Mouse (Mus musculus) kidney, embryonic 16.5 days (tissue): ENCODE results near the gene Npas2. TPM values are rescaled to one million over a fixed set of nuclear protein-coding genes. Genes with fewer than 3 reads are reported as not detected.

Experiments
- ATAC-seq: fragments of 200-750 bp; cut with Nextera tagmentation; 2 replicates; pipeline ENCODE4 v1.8.0; 2017; ENCODE audit warnings: moderate TSS enrichment; ENCODE audit not compliant: low FRiP score, low TSS enrichment
- H3K27ac ChIP-seq: fragments of 300-500 bp; sonication (generic); 2 replicates; pipeline ENCODE4 v1.5.1; 2014; ENCODE audit warnings: low read length
- H3K27me3 ChIP-seq: fragments of 300-500 bp; sonication (generic); 2 replicates; pipeline ENCODE4 v1.6.1; 2014; ENCODE audit warnings: low read length, control low read depth, mixed read lengths; ENCODE audit not compliant: insufficient read depth
- H3K36me3 ChIP-seq: fragments of 300-500 bp; sonication (generic); 2 replicates; pipeline ENCODE4 v1.6.1; 2014; ENCODE audit warnings: low read length, control low read depth, mixed read lengths; ENCODE audit not compliant: insufficient read depth
- H3K4me1 ChIP-seq: fragments of 300-500 bp; sonication (generic); 2 replicates; pipeline ENCODE4 v1.6.1; 2014; ENCODE audit warnings: low read length, control low read depth, mixed read lengths; ENCODE audit not compliant: insufficient read depth
- H3K4me2 ChIP-seq: fragments of 300-500 bp; sonication (generic); replicated peaks from 2 replicates; pipeline ENCODE4 v1.6.1; 2014; ENCODE audit warnings: low read depth, low read length
- H3K4me3 ChIP-seq: fragments of 300-500 bp; sonication (generic); 2 replicates; pipeline ENCODE4 v1.5.1; 2014; ENCODE audit warnings: mild to moderate bottlenecking, low read length
- H3K9ac ChIP-seq: fragments of 300-500 bp; sonication (generic); replicated peaks from 2 replicates; pipeline ENCODE4 v1.6.1; 2014; ENCODE audit warnings: low read length
- H3K9me3 ChIP-seq: fragments of 300-500 bp; sonication (generic); 2 replicates; pipeline ENCODE4 v1.6.1; 2016; ENCODE audit warnings: low read length, control low read depth
- whole genome bisulfite sequencing: fragments of 180-500 bp; shearing (Covaris S2); extraction: QIAGEN DNeasy Blood & Tissue Kit; methylation state at CpG from one replicate; pipeline ENCODE4 v1.1.7; 2014; 5-methylcytosine and 5-hydroxymethylcytosine counted together
- polyA plus RNA-seq: library from polyadenylated mRNA; unstranded; fragments of >200 nt; fragmentation: Nextera tagmentation; extraction: Ambion mirVana; gene quantifications from 2 replicates; pipeline ENCODE4 v1.2.1, GENCODE M21; 2015

Npas2 gene
- polyA plus RNA-seq, 1 experiment from 2014 or later, result 0.69 TPM

GRCm38 (mm10) chr1:39339455-39339854, 145.9 kb downstream of the Npas2 start:
- Histone ChIP-seq H3K9me3 (no peaks in the 10 kb centered on the region), H3K4me2 (no peak overlapping the region), H3K27ac (no peak overlapping the region), H3K9ac (no peak overlapping the region), H3K4me3 (no peak overlapping the region), H3K36me3 (no peaks in the 10 kb centered on the region), H3K4me1 (no peaks in the 10 kb centered on the region), H3K27me3 (no peaks in the 10 kb centered on the region)
- no peak for ATAC-seq
- 49% methylated on average over 5 of the region's 5 CpGs for WGBS

GRCm38 (mm10) chr1:39340156-39340555, 146.6 kb downstream of the Npas2 start:
- no peak for ATAC-seq
- Histone ChIP-seq H3K27me3 (no peaks in the 10 kb centered on the region), H3K9ac (no peak overlapping the region), H3K4me1 (no peaks in the 10 kb centered on the region), H3K27ac (no peak overlapping the region), H3K36me3 (no peaks in the 10 kb centered on the region), H3K4me3 (no peak overlapping the region), H3K4me2 (no peak overlapping the region), H3K9me3 (no peaks in the 10 kb centered on the region)
- WGBS, result 83% methylated on average over 6 of the region's 6 CpGs

- Histone ChIP-seq H3K4me2 (no peak overlapping the region), H3K9me3 (no peaks in the 10 kb centered on the region), H3K36me3 (no peaks in the 10 kb centered on the region), H3K4me1 (no peaks in the 10 kb centered on the region), H3K27me3 (no peaks in the 10 kb centered on the region), H3K27ac (no peak overlapping the region), H3K9ac (no peak overlapping the region), H3K4me3 (no peak overlapping the region)
- ATAC-seq, result 0 out of 2 replicates have a peak, but pooled peaks have one; percentile 42
- 16% methylated on average over 8 of the region's 8 CpGs for WGBS
Measured at GRCm38 (mm10) chr1:39340647-39341046, 147.1 kb downstream of the Npas2 start.

GRCm38 (mm10) chr1:39341807-39342206, 148.3 kb downstream of the Npas2 start:
- no peak overlapping the region for H3K9ac ChIP-seq
- ATAC-seq, result no peak
- 83% methylated on average over 4 of the region's 4 CpGs for WGBS
- no peak overlapping the region for H3K4me2 ChIP-seq
- no peaks in the 10 kb centered on the region for H3K27me3 ChIP-seq
- no peaks in the 10 kb centered on the region for H3K9me3 ChIP-seq
- H3K4me3 ChIP-seq, result no peak overlapping the region
- no peaks in the 10 kb centered on the region for H3K36me3 ChIP-seq
- H3K27ac ChIP-seq, result no peak overlapping the region
- H3K4me1 ChIP-seq, result no peaks in the 10 kb centered on the region

- H3K9ac ChIP-seq, result no peak overlapping the region
- no peak overlapping the region for H3K4me2 ChIP-seq
- H3K27me3 ChIP-seq, result no peaks in the 10 kb centered on the region
- WGBS, result 77% methylated on average over 5 of the region's 5 CpGs
- no peak for ATAC-seq
- H3K27ac ChIP-seq, result no peak overlapping the region
- H3K4me1 ChIP-seq, result no peaks in the 10 kb centered on the region
- no peak overlapping the region for H3K4me3 ChIP-seq
- H3K36me3 ChIP-seq, result no peaks in the 10 kb centered on the region
- H3K9me3 ChIP-seq, result no peaks in the 10 kb centered on the region
Measured at GRCm38 (mm10) chr1:39343242-39343641, 149.7 kb downstream of the Npas2 start.

- H3K27ac ChIP-seq, result no peak overlapping the region
- H3K36me3 ChIP-seq, result no peaks in the 10 kb centered on the region
- no peaks in the 10 kb centered on the region for H3K4me1 ChIP-seq
- 71% methylated on average over 21 of the region's 21 CpGs for WGBS
- no peaks in the 10 kb centered on the region for H3K27me3 ChIP-seq
- H3K4me3 ChIP-seq, result no peak overlapping the region
- no peak overlapping the region for H3K4me2 ChIP-seq
- ATAC-seq, result no peak
- no peak overlapping the region for H3K9ac ChIP-seq
- H3K9me3 ChIP-seq, result no peaks in the 10 kb centered on the region
Measured at GRCm38 (mm10) chr1:39344981-39345600, 151.6 kb downstream of the Npas2 start.

GRCm38 (mm10) chr1:39349001-39349400, 155.5 kb downstream of the Npas2 start:
- no peak for ATAC-seq
- Histone ChIP-seq H3K36me3 (no peaks in the 10 kb centered on the region), H3K9me3 (no peaks in the 10 kb centered on the region), H3K4me1 (no peaks in the 10 kb centered on the region), H3K4me3 (no peak overlapping the region), H3K9ac (no peak overlapping the region), H3K27ac (no peak overlapping the region), H3K4me2 (no peak overlapping the region), H3K27me3 (no peaks in the 10 kb centered on the region)
- 77% methylated on average over 1 of the region's 1 CpGs for WGBS

GRCm38 (mm10) chr1:39349427-39349826, 155.9 kb downstream of the Npas2 start:
- ATAC-seq, result no peak
- Histone ChIP-seq H3K9me3 (no peaks in the 10 kb centered on the region), H3K27ac (no peak overlapping the region), H3K4me2 (no peak overlapping the region), H3K27me3 (no peaks in the 10 kb centered on the region), H3K36me3 (no peaks in the 10 kb centered on the region), H3K9ac (no peak overlapping the region), H3K4me1 (no peaks in the 10 kb centered on the region), H3K4me3 (no peak overlapping the region)
- WGBS, result 78% methylated on average over 7 of the region's 7 CpGs

GRCm38 (mm10) chr1:39361754-39362514, 168.4 kb downstream of the Npas2 start:
- peak; percentile 67; the same call in 1 of the 2 replicates for ATAC-seq
- Histone ChIP-seq H3K27me3 (no peaks in the 10 kb centered on the region), H3K4me2 (peak overlapping the region; percentile 54), H3K9ac (no peak overlapping the region), H3K27ac (no peak overlapping the region), H3K4me3 (peak overlapping the region; percentile 24), H3K4me1 (0 out of 2 replicates have a peak, but pooled peaks cover 7% of the 10 kb centered on the region), H3K36me3 (no peaks in the 10 kb centered on the region), H3K9me3 (no peaks in the 10 kb centered on the region)
- WGBS, result 28% methylated on average over 24 of the region's 24 CpGs

GRCm38 (mm10) chr1:39362515-39362893, 169.0 kb downstream of the Npas2 start:
- no peaks in the 10 kb centered on the region for H3K36me3 ChIP-seq
- no peak for ATAC-seq
- H3K27me3 ChIP-seq, result no peaks in the 10 kb centered on the region
- H3K27ac ChIP-seq, result no peak overlapping the region
- H3K4me3 ChIP-seq, result no peak overlapping the region
- WGBS, result 48% methylated on average over 7 of the region's 7 CpGs
- H3K9me3 ChIP-seq, result no peaks in the 10 kb centered on the region
- no peak overlapping the region for H3K9ac ChIP-seq
- H3K4me2 ChIP-seq, result peak overlapping the region; percentile 54; the same call in 1 of the 2 replicates
- 0 out of 2 replicates have a peak, but pooled peaks cover 9% of the 10 kb centered on the region for H3K4me1 ChIP-seq
